ENCODE assay signal across 15 mouse cellular contexts in genomic region chr2:91460771-91461170, GRCm38 (mm10). TPM values are rescaled to one million over a fixed set of nuclear protein-coding genes. Genes with fewer than 3 reads are reported as not detected.
DNase-seq lines count a peak whose midpoint lies in the region; ATAC-seq and TF ChIP-seq lines count a peak whose summit lies in the region.
"Had no signal": no experiment of that assay in that cellular context is flagged by ENCODE, and none has a peak within 500 bp of the region (broad histone marks: within the 10 kb centered on the region; RNA-seq: fewer than 3 reads in every experiment).

No protein-coding gene starts in this region.

- 0 out of 2 replicates have a peak overlapping the region, but pooled peaks have one; percentile 3 for H3K4me2 ChIP-seq in intestine, embryonic 14.5 days (ENCODE audit: low read length)
- no peak overlapping the region; the same call in 1 of the 2 replicates for H3K4me2 ChIP-seq in intestine, postnatal 0 days (replicated peaks; ENCODE audit: low read depth)
- H3K4me2 ChIP-seq in embryonic facial prominence, embryonic 15.5 days (replicated peaks) = 0 out of 2 replicates have a peak overlapping the region, but pooled peaks have one; percentile 22
- H3K4me2 ChIP-seq: hindbrain, embryonic 12.5 days; liver, embryonic 12.5 days had no signal

- no peaks in the 10 kb centered on the region for H3K36me3 ChIP-seq in intestine, embryonic 14.5 days (ENCODE audit: control insufficient read depth, insufficient read depth, low read length)
- no peaks in the 10 kb centered on the region for H3K36me3 ChIP-seq in intestine, postnatal 0 days (ENCODE audit: control insufficient read depth, insufficient read depth)
- H3K36me3 ChIP-seq in embryonic facial prominence, embryonic 10.5 days (replicated peaks) = peaks cover 11% of the 10 kb centered on the region
- no peaks in the 10 kb centered on the region; the same call in 1 of the 2 replicates for H3K36me3 ChIP-seq in embryonic facial prominence, embryonic 15.5 days
- H3K36me3 ChIP-seq: hindbrain, embryonic 12.5 days; liver, embryonic 12.5 days; lung, embryonic 15.5 days had no signal

- no peak overlapping the region for H3K27ac ChIP-seq in intestine, embryonic 14.5 days (ENCODE audit: low read depth)
- H3K27ac ChIP-seq in intestine, postnatal 0 days (ENCODE audit: low read depth, low read length) = no peak overlapping the region
- no peak overlapping the region for H3K27ac ChIP-seq in embryonic facial prominence, embryonic 10.5 days (replicated peaks)
- H3K27ac ChIP-seq in embryonic facial prominence, embryonic 15.5 days (replicated peaks) = no peak overlapping the region
- H3K27ac ChIP-seq: liver, embryonic 12.5 days had no signal

- no peak overlapping the region for H3K9ac ChIP-seq in intestine, embryonic 14.5 days (ENCODE audit: low read length)
- no peak overlapping the region for H3K9ac ChIP-seq in intestine, postnatal 0 days (ENCODE audit: low read depth, low read length)
- no peak overlapping the region for H3K9ac ChIP-seq in embryonic facial prominence, embryonic 15.5 days
- H3K9ac ChIP-seq: liver, embryonic 12.5 days; lung, embryonic 15.5 days had no signal

- ATAC-seq in intestine, embryonic 14.5 days (replicated peaks; ENCODE audit: low FRiP score, low TSS enrichment, low read depth) = no peak
- ATAC-seq in intestine, postnatal 0 days = no peak
- no peak for ATAC-seq in embryonic facial prominence, embryonic 15.5 days (ENCODE audit: insufficient number of reproducible peaks, low FRiP score, low TSS enrichment, low read depth)
- ATAC-seq: liver, embryonic 12.5 days had no signal

- TF ChIP-seq CTCF in intestine, postnatal 0 days (IDR thresholded peaks at IDR 0.05; ENCODE audit: low read depth) = no peak

- peak; percentile 61 for DNase-seq in gastrocnemius, postnatal 25 days
- no peak for DNase-seq in gastrocnemius, postnatal 10 days
- no peak for DNase-seq in intestine, embryonic 14.5 days (ENCODE audit: low spot score)
- no peak for DNase-seq in embryonic facial prominence, embryonic 10.5 days (ENCODE audit: low spot score)
- no peak for DNase-seq in adrenal gland, postnatal 36 days
- no peak for DNase-seq in left cerebral cortex, adult 11 months (ENCODE audit: low spot score)
- DNase-seq: adrenal gland, adult 2 months; cerebellum, adult 18-20 months; kidney, adult 18-20 months; thymus, postnatal 14 days had no signal

- H3K27me3 ChIP-seq in intestine, embryonic 14.5 days (replicated peaks; ENCODE audit: control insufficient read depth, insufficient read depth, low read length) = no peaks in the 10 kb centered on the region
- H3K27me3 ChIP-seq in intestine, postnatal 0 days (replicated peaks; ENCODE audit: control insufficient read depth, insufficient read depth, low read length) = no peaks in the 10 kb centered on the region
- no peaks in the 10 kb centered on the region for H3K27me3 ChIP-seq in embryonic facial prominence, embryonic 10.5 days (replicated peaks; ENCODE audit: low read depth, poor library complexity, severe bottlenecking)
- no peaks in the 10 kb centered on the region for H3K27me3 ChIP-seq in embryonic facial prominence, embryonic 15.5 days
- H3K27me3 ChIP-seq: hindbrain, embryonic 12.5 days; lung, embryonic 15.5 days had no signal

- H3K9me3 ChIP-seq in intestine, embryonic 14.5 days (ENCODE audit: control insufficient read depth, low read length) = no peaks in the 10 kb centered on the region
- no peaks in the 10 kb centered on the region for H3K9me3 ChIP-seq in intestine, postnatal 0 days (ENCODE audit: control insufficient read depth)
- peaks cover 3% of the 10 kb centered on the region; the same call in 1 of the 2 replicates for H3K9me3 ChIP-seq in embryonic facial prominence, embryonic 10.5 days
- no peaks in the 10 kb centered on the region for H3K9me3 ChIP-seq in embryonic facial prominence, embryonic 15.5 days (replicated peaks)
- H3K9me3 ChIP-seq: hindbrain, embryonic 12.5 days; lung, embryonic 15.5 days had no signal

- no peak overlapping the region for H3K4me3 ChIP-seq in intestine, embryonic 14.5 days (ENCODE audit: low read depth, low read length)
- H3K4me3 ChIP-seq in intestine, postnatal 0 days (ENCODE audit: low read depth, low read length) = no peak overlapping the region
- 0 out of 2 replicates have a peak overlapping the region, but pooled peaks have one; percentile 20 for H3K4me3 ChIP-seq in embryonic facial prominence, embryonic 10.5 days
- no peak overlapping the region for H3K4me3 ChIP-seq in embryonic facial prominence, embryonic 15.5 days (replicated peaks)
- H3K4me3 ChIP-seq: hindbrain, embryonic 12.5 days; liver, embryonic 12.5 days; lung, embryonic 15.5 days had no signal

- peaks cover 39% of the 10 kb centered on the region for H3K4me1 ChIP-seq in intestine, embryonic 14.5 days (replicated peaks; ENCODE audit: control insufficient read depth, insufficient read depth, low read length)
- H3K4me1 ChIP-seq in intestine, postnatal 0 days (replicated peaks; ENCODE audit: control insufficient read depth, insufficient read depth, low read length) = peaks cover 11% of the 10 kb centered on the region
- H3K4me1 ChIP-seq in embryonic facial prominence, embryonic 10.5 days = peaks cover 71% of the 10 kb centered on the region
- peaks cover 49% of the 10 kb centered on the region for H3K4me1 ChIP-seq in embryonic facial prominence, embryonic 15.5 days

- WGBS in intestine, embryonic 14.5 days = 77% methylated on average over 7 of the region's 7 CpGs
- 62% methylated on average over 7 of the region's 7 CpGs for WGBS in intestine, postnatal 0 days
- 57% methylated on average over 7 of the region's 7 CpGs for WGBS in embryonic facial prominence, embryonic 10.5 days
- WGBS in embryonic facial prominence, embryonic 15.5 days = 51% methylated on average over 7 of the region's 7 CpGs

RNA-seq across cellular contexts. Expression of gene Lrp4, which starts 3.5 kb away (rescaled TPM):
- 10 to 100 TPM in 1 of 2 experiments, 1 to 10 TPM in 1; 8.9 to 12.1 TPM for total RNA-seq in gastrocnemius, postnatal 25 days (2021)
- 10 to 100 TPM; 20.9 to 25.7 TPM for total RNA-seq in gastrocnemius, postnatal 10 days (2021)
- 7.8 and 8.5 TPM in 2 replicates for polyA plus RNA-seq in intestine, embryonic 14.5 days (2014; fragmentation: Nextera tagmentation; extraction: Ambion mirVana)
- 4.9 and 5.4 TPM in 2 replicates for polyA plus RNA-seq in intestine, postnatal 0 days (2015; fragmentation: Nextera tagmentation; extraction: Ambion mirVana)
- 8.3 and 8.4 TPM in 2 replicates for polyA plus RNA-seq in embryonic facial prominence, embryonic 10.5 days (2016; fragmentation: Nextera tagmentation; extraction: Ambion mirVana)
- 11.1 and 12.0 TPM in 2 replicates for polyA plus RNA-seq in embryonic facial prominence, embryonic 15.5 days (2015; fragmentation: Nextera tagmentation; extraction: Ambion mirVana)
- 1 to 10 TPM; 4.3 to 4.8 TPM for total RNA-seq in adrenal gland, postnatal 36 days (2021)

RNA-seq across cellular contexts. Expression of gene 1110051M20Rik, which starts 16.3 kb away (rescaled TPM):
- 10 to 100 TPM; 12.6 to 13.6 TPM for total RNA-seq in gastrocnemius, postnatal 25 days (2021)
- total RNA-seq in gastrocnemius, postnatal 10 days (2021) = 10 to 100 TPM; 12.0 to 12.2 TPM
- polyA plus RNA-seq in intestine, embryonic 14.5 days (2014; fragmentation: Nextera tagmentation; extraction: Ambion mirVana) = 53.1 and 64.5 TPM in 2 replicates
- polyA plus RNA-seq in intestine, postnatal 0 days (2015; fragmentation: Nextera tagmentation; extraction: Ambion mirVana) = 13.5 and 15.6 TPM in 2 replicates
- 75.3 and 76.9 TPM in 2 replicates for polyA plus RNA-seq in embryonic facial prominence, embryonic 10.5 days (2016; fragmentation: Nextera tagmentation; extraction: Ambion mirVana)
- 61.0 and 68.0 TPM in 2 replicates for polyA plus RNA-seq in embryonic facial prominence, embryonic 15.5 days (2015; fragmentation: Nextera tagmentation; extraction: Ambion mirVana)
- 10 to 100 TPM; 19.3 TPM for total RNA-seq in adrenal gland, postnatal 36 days (2021)
